Mouse (Mus musculus) adrenal gland, postnatal 14 days (tissue): ENCODE data around the gene Col6a2. TPM values are rescaled to one million over a fixed set of nuclear protein-coding genes. Genes with fewer than 3 reads are reported as not detected.

Experiments used
- DNase-seq: peaks from one replicate; pipeline ENCODE4 v3.0.0; 2021; ENCODE audit warnings: mixed read lengths
- long read RNA-seq, 2 experiments: library from polyadenylated mRNA; stranded (forward); transcript quantifications; one replicate each; pipeline ENCODE4 v2.0.0; 2021
- total RNA-seq: library from RNA; stranded (reverse); gene quantifications from 2 replicates; pipeline ENCODE4 v1.2.3, GENCODE M21; 2021

Col6a2 gene
- 89.0 and 97.1 TPM in 2 replicates for total RNA-seq
- long read RNA-seq, experiment 1, full-length matches to known transcripts, result 17 of 30 reads
- long read RNA-seq, experiment 1, partial matches to known transcripts, result 12 of 30 reads
- long read RNA-seq, experiment 1, other reads (novel, unspliced or antisense), result 1 of 30 reads
- long read RNA-seq, experiment 2, transcript Col6a2-201 (28 exons, 3,949 nt), result major isoform, 12 of 44 reads
- long read RNA-seq, experiment 2, partial matches to known transcripts, result 26 of 44 reads
- long read RNA-seq, experiment 2, other reads (novel, unspliced or antisense), result 6 of 44 reads

GRCm38 (mm10) chr10:76622928-76623680 is at the start of gene Col6a2:
TSS of gene Col6a2 (minus strand) at chr10:76623630.
- DNase-seq, result peak; percentile 94

GRCm38 (mm10) chr10:76671939-76672338 is 48.5 kb upstream of the Col6a2 start:
- DNase-seq, result no peak

- no peak for DNase-seq
Measured at GRCm38 (mm10) chr10:76668947-76669284, 45.5 kb upstream of the Col6a2 start.

GRCm38 (mm10) chr10:76668261-76668946 is 45.0 kb upstream of the Col6a2 start:
- DNase-seq, result no peak

- no peak for DNase-seq
Measured at GRCm38 (mm10) chr10:76667197-76667805, 43.9 kb upstream of the Col6a2 start.

GRCm38 (mm10) chr10:76665551-76665950 is 42.1 kb upstream of the Col6a2 start:
- no peak for DNase-seq

GRCm38 (mm10) chr10:76664156-76665115 is 41.0 kb upstream of the Col6a2 start:
- DNase-seq, result peak; percentile 81

GRCm38 (mm10) chr10:76653345-76654336 is 30.2 kb upstream of the Col6a2 start:
- no peak for DNase-seq

GRCm38 (mm10) chr10:76650662-76651342 is 27.4 kb upstream of the Col6a2 start:
- no peak for DNase-seq

- peak; percentile 55 for DNase-seq
Measured at GRCm38 (mm10) chr10:76648738-76649137, 25.3 kb upstream of the Col6a2 start.

- no peak for DNase-seq
Measured at GRCm38 (mm10) chr10:76647390-76647789, 24.0 kb upstream of the Col6a2 start.

- DNase-seq, result no peak
Measured at GRCm38 (mm10) chr10:76645686-76646085, 22.3 kb upstream of the Col6a2 start.

GRCm38 (mm10) chr10:76645066-76645465 is 21.6 kb upstream of the Col6a2 start:
- no peak for DNase-seq

- DNase-seq, result no peak
Measured at GRCm38 (mm10) chr10:76643999-76644398, 20.6 kb upstream of the Col6a2 start.

GRCm38 (mm10) chr10:76643446-76643845 is 20.0 kb upstream of the Col6a2 start:
- DNase-seq, result no peak

GRCm38 (mm10) chr10:76642628-76643434 is 19.4 kb upstream of the Col6a2 start:
- DNase-seq, result peak; percentile 35

- DNase-seq, result peak; percentile 33
Measured at GRCm38 (mm10) chr10:76641894-76642627, 18.6 kb upstream of the Col6a2 start.

- DNase-seq, result no peak
Measured at GRCm38 (mm10) chr10:76639952-76640351, 16.5 kb upstream of the Col6a2 start.
